8 mouse cellular contexts compared by ENCODE assay signal in the genomic region with DNA sequence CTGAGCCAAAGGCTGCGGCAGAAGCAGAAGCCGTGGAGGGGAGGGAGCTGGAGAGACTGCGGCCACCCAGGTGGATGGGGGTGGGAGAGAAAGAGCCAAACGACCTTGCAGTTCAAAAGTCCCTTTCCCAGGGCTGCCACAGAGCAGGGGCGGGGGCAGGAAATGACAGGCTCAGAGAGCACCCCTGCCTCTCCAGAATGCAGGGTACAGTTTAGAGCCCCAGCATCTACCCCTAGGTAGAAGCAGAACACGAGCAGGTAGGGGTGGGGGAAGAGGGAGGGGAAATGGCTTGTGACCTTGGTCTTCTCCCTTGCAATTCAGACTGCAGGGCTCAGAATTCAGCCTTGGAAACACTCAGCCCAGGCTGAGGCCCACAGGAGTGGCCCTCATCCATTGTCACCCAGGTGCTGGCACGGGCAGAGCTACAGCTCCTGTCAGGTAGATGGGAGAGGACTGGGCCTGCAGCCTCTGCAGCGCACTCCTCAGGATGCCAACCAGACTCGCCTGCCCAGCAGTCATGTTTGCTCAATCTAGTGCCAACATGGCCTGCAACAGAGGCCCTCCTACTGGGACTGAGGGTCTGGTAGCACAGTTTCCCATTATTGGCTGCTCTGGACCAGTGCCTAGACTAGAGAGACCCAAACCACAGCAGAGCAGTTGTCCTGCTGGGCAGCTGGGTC. TPM values are rescaled to one million over a fixed set of nuclear protein-coding genes. Genes with fewer than 3 reads are reported as not detected.
DNase-seq lines count a peak whose midpoint lies in the region; ATAC-seq and TF ChIP-seq lines count a peak whose summit lies in the region.

No protein-coding gene starts in this region.

- peaks cover 24% of the 10 kb centered on the region; the same call in 1 of the 2 replicates for H3K79me2 ChIP-seq in liver, adult 2 months (ENCODE audit: control insufficient read depth, insufficient read depth, low read length)

- no peaks in the 10 kb centered on the region for H3K9me3 ChIP-seq in hindbrain, embryonic 10.5 days
- H3K9me3 ChIP-seq in hindbrain, embryonic 14.5 days (ENCODE audit: control insufficient read depth, low read length): no peaks in the 10 kb centered on the region
- H3K9me3 ChIP-seq in hindbrain, postnatal 0 days (ENCODE audit: low read length): no peaks in the 10 kb centered on the region

- TF ChIP-seq POLR2A in liver, adult 2 months (IDR thresholded peaks at IDR 0.05; ENCODE audit: extremely low read depth, insufficient read depth, low read length): 0 out of 2 replicates have a peak, but pooled peaks have one; percentile 19

- peak overlapping the region; percentile 23; the same call in 1 of the 2 replicates for H3K4me3 ChIP-seq in hindbrain, embryonic 10.5 days
- H3K4me3 ChIP-seq in hindbrain, embryonic 14.5 days (replicated peaks; ENCODE audit: low read length): no peak overlapping the region
- no peak overlapping the region for H3K4me3 ChIP-seq in hindbrain, postnatal 0 days (ENCODE audit: low read length)
- H3K4me3 ChIP-seq in liver, adult 2 months (ENCODE audit: insufficient read depth, low read depth, low read length): peak overlapping the region; percentile 47; the same call in 1 of the 2 replicates

- peak overlapping the region; percentile 81 for H3K27ac ChIP-seq in hindbrain, embryonic 10.5 days
- no peak overlapping the region for H3K27ac ChIP-seq in hindbrain, embryonic 14.5 days
- H3K27ac ChIP-seq in hindbrain, postnatal 0 days: peak overlapping the region; percentile 67
- H3K27ac ChIP-seq in liver, adult 2 months (replicated peaks; ENCODE audit: insufficient read depth, low read depth, low read length): peak overlapping the region; percentile 63

- no peak for DNase-seq in hindbrain, embryonic 10.5 days (ENCODE audit: low spot score)
- no peak for DNase-seq in hindbrain, embryonic 14.5 days (ENCODE audit: low spot score)
- DNase-seq in cerebellum, adult 9-10 months: peak; percentile 65
- peak; percentile 29 for DNase-seq in hindbrain, postnatal 0 days (ENCODE audit: low spot score)
- peak; percentile 80 for DNase-seq in liver, adult 2 months (ENCODE audit: extremely low read depth, low read depth, low spot score)
- DNase-seq in testis, postnatal 10 days (ENCODE audit: low spot score): no peak
- DNase-seq in right cerebral cortex, postnatal 4 days: no peak

- no peak overlapping the region for H3K9ac ChIP-seq in hindbrain, embryonic 14.5 days
- H3K9ac ChIP-seq in hindbrain, postnatal 0 days (replicated peaks; ENCODE audit: low read length): 0 out of 2 replicates have a peak overlapping the region, but pooled peaks have one; percentile 13
- peak overlapping the region; percentile 38 for H3K9ac ChIP-seq in liver, adult 2 months (ENCODE audit: low read depth, low read length)

- no peak for TF ChIP-seq CTCF in hindbrain, postnatal 0 days (IDR thresholded peaks at IDR 0.05; ENCODE audit: low read depth)
- no peak for TF ChIP-seq CTCF in liver, adult 2 months (IDR thresholded peaks at IDR 0.05; ENCODE audit: low read depth, low read length)

- peaks cover 34% of the 10 kb centered on the region for H3K4me1 ChIP-seq in hindbrain, embryonic 10.5 days (replicated peaks)
- peaks cover 22% of the 10 kb centered on the region for H3K4me1 ChIP-seq in hindbrain, embryonic 14.5 days (replicated peaks; ENCODE audit: control insufficient read depth, insufficient read depth, low read length)
- H3K4me1 ChIP-seq in hindbrain, postnatal 0 days (ENCODE audit: insufficient read depth, low read length): peaks cover 16% of the 10 kb centered on the region
- H3K4me1 ChIP-seq in liver, adult 2 months (ENCODE audit: control insufficient read depth, insufficient read depth, low read length): peaks cover 68% of the 10 kb centered on the region

- 27% methylated on average over 9 of the region's 9 CpGs for WGBS in hindbrain, embryonic 10.5 days
- WGBS in hindbrain, embryonic 14.5 days: 30% methylated on average over 9 of the region's 9 CpGs
- WGBS in hindbrain, postnatal 0 days: 30% methylated on average over 9 of the region's 9 CpGs
- WGBS in liver, adult 2 months: 16% methylated on average over 9 of the region's 9 CpGs

- H3K36me3 ChIP-seq in hindbrain, embryonic 10.5 days: no peaks in the 10 kb centered on the region
- no peaks in the 10 kb centered on the region for H3K36me3 ChIP-seq in hindbrain, embryonic 14.5 days (replicated peaks; ENCODE audit: control insufficient read depth, insufficient read depth)
- no peaks in the 10 kb centered on the region for H3K36me3 ChIP-seq in hindbrain, postnatal 0 days (ENCODE audit: insufficient read depth, low read length)
- H3K36me3 ChIP-seq in liver, adult 2 months (ENCODE audit: control insufficient read depth, insufficient read depth, low read length): peaks cover 52% of the 10 kb centered on the region

- H3K27me3 ChIP-seq in hindbrain, embryonic 10.5 days (ENCODE audit: insufficient read depth, poor library complexity, severe bottlenecking): peaks cover 36% of the 10 kb centered on the region
- no peaks in the 10 kb centered on the region for H3K27me3 ChIP-seq in hindbrain, embryonic 14.5 days (ENCODE audit: control insufficient read depth, insufficient read depth, low read length)
- no peaks in the 10 kb centered on the region; the same call in 1 of the 2 replicates for H3K27me3 ChIP-seq in hindbrain, postnatal 0 days (ENCODE audit: insufficient read depth, low read length)
- H3K27me3 ChIP-seq in liver, adult 2 months (ENCODE audit: control insufficient read depth, insufficient read depth, low read length): no peaks in the 10 kb centered on the region

- no peak for ATAC-seq in hindbrain, embryonic 14.5 days (ENCODE audit: low FRiP score)
- ATAC-seq in hindbrain, postnatal 0 days: peak; percentile 2; the same call in 1 of the 2 replicates
- no peak for ATAC-seq in megakaryocyte progenitor cell, adult 5-6 weeks (replicated peaks; ENCODE audit: poor library complexity)

- H3K4me2 ChIP-seq in hindbrain, embryonic 14.5 days (replicated peaks): no peak overlapping the region
- H3K4me2 ChIP-seq in hindbrain, postnatal 0 days (ENCODE audit: low read depth, low read length): no peak overlapping the region

RNA-seq across cellular contexts. Expression of a gene that starts 17.7 kb away (rescaled TPM):
- 4.8 and 5.6 TPM in 2 replicates for polyA plus RNA-seq in hindbrain, embryonic 10.5 days (2016; fragmentation: Nextera tagmentation; extraction: Ambion mirVana)
- 3.1 and 3.2 TPM in 2 replicates for polyA plus RNA-seq in hindbrain, embryonic 14.5 days (2014; fragmentation: Nextera tagmentation; extraction: Ambion mirVana)
- 15.0 and 16.9 TPM in 2 replicates for total RNA-seq in hindbrain, postnatal 0 days (2014; rRNA removed)
- polyA plus RNA-seq in hindbrain, postnatal 0 days (2015; fragmentation: Nextera tagmentation; extraction: Ambion mirVana): 3.0 and 3.4 TPM in 2 replicates
- total RNA-seq in liver, adult 2 months (2014; rRNA removed): 121 and 187 TPM in 2 replicates
- 183 and 205 TPM in 2 replicates for polyA plus RNA-seq in liver, adult 2 months (2012; rRNA removed)
- 14.6 and 15.5 TPM in 2 replicates for total RNA-seq in megakaryocyte progenitor cell, adult 5-6 weeks (2015)
- 24.9 and 27.9 TPM in 2 replicates for total RNA-seq in megakaryocyte progenitor cell, adult 5-6 weeks (2017)

RNA-seq across cellular contexts. Expression of a gene that starts 36.3 kb away (rescaled TPM):
- polyA plus RNA-seq in hindbrain, embryonic 10.5 days (2016; fragmentation: Nextera tagmentation; extraction: Ambion mirVana): 10.7 and 12.0 TPM in 2 replicates
- polyA plus RNA-seq in hindbrain, embryonic 14.5 days (2014; fragmentation: Nextera tagmentation; extraction: Ambion mirVana): 7.0 and 7.2 TPM in 2 replicates
- total RNA-seq in hindbrain, postnatal 0 days (2014; rRNA removed): 13.7 and 18.4 TPM in 2 replicates
- polyA plus RNA-seq in hindbrain, postnatal 0 days (2015; fragmentation: Nextera tagmentation; extraction: Ambion mirVana): 8.9 and 9.2 TPM in 2 replicates
- total RNA-seq in liver, adult 2 months (2014; rRNA removed): 0.54 and 0.92 TPM in 2 replicates
- polyA plus RNA-seq in liver, adult 2 months (2012; rRNA removed): 0.91 and 1.3 TPM in 2 replicates
- 0.05 and 0.27 TPM in 2 replicates for total RNA-seq in megakaryocyte progenitor cell, adult 5-6 weeks (2015)
- 0.41 TPM in 1 of 2 replicates, not detected in the other for total RNA-seq in megakaryocyte progenitor cell, adult 5-6 weeks (2017)

Comparison
In these comparisons a context has a peak if more than half of its experiments do, and no peak if none do; other contexts are left out.
1. DNase-seq: peak in cerebellum, adult 9-10 months (single experiment), hindbrain, postnatal 0 days (single experiment) and liver, adult 2 months (single experiment); none in hindbrain, embryonic 10.5 days (single experiment), hindbrain, embryonic 14.5 days (single experiment), testis, postnatal 10 days (single experiment) and right cerebral cortex, postnatal 4 days (single experiment).
2. H3K4me3 ChIP-seq: peak in hindbrain, embryonic 10.5 days (single experiment) and liver, adult 2 months (single experiment); none in hindbrain, embryonic 14.5 days (single experiment) and hindbrain, postnatal 0 days (single experiment).
3. RNA of a gene that starts 17.7 kb away (polyA plus RNA-seq): 183 to 205 TPM in liver, adult 2 months; 4.8 to 5.6 TPM in hindbrain, embryonic 10.5 days, 3.1 to 3.2 TPM in hindbrain, embryonic 14.5 days and 3.0 to 3.4 TPM in hindbrain, postnatal 0 days; every median in the first group is over 10 times any median in the second.